Mouse (Mus musculus) left cerebral cortex, adult 6 months (tissue): ENCODE measurements around the gene Ppp2r3c. TPM values are rescaled to one million over a fixed set of nuclear protein-coding genes. Genes with fewer than 3 reads are reported as not detected.

Source experiments
- long read RNA-seq, 2 experiments: library from polyadenylated mRNA; unstranded; transcript quantifications; one replicate each; pipeline ENCODE4 v2.0.0; 2019 to 2020
- polyA plus RNA-seq: library from polyadenylated mRNA; unstranded; fragments of <200 nt; fragmentation: Nextera tagmentation; gene quantifications from 2 replicates; pipeline ENCODE4 v1.2.3, GENCODE M21; 2021

Ppp2r3c gene
- 9.7 and 11.8 TPM in 2 replicates for polyA plus RNA-seq
- long read RNA-seq, experiment 1, full-length matches to known transcripts = 81 of 201 reads
- long read RNA-seq, experiment 1, partial matches to known transcripts = 102 of 201 reads
- long read RNA-seq, experiment 1, other reads (novel, unspliced or antisense) = 18 of 201 reads
- long read RNA-seq, experiment 2, full-length matches to known transcripts = 12 of 53 reads
- long read RNA-seq, experiment 2, partial matches to known transcripts = 38 of 53 reads
- long read RNA-seq, experiment 2, other reads (novel, unspliced or antisense) = 3 of 53 reads

GRCm38 (mm10) chr12:55302485-55303441 lies at the start of gene Ppp2r3c:
Ppp2r3c (minus strand) TSS chr12:55302998.

GRCm38 (mm10) chr12:55299336-55299735 lies 3.5 kb downstream of the Ppp2r3c start, which contains the start of gene 1110008L16Rik:
1110008L16Rik (plus strand) TSS chr12:55299577.

GRCm38 (mm10) chr12:55229626-55230519 lies 72.9 kb downstream of the Ppp2r3c start, which contains the start of gene Srp54c:
Srp54c (plus strand) TSS chr12:55230168.

Other genes with a start within 250 kb of the Ppp2r3c start
- 11.2 and 11.5 TPM in 2 replicates for gene 2700097O09Rik, start 222.9 kb downstream of the Ppp2r3c start, polyA plus RNA-seq
- gene Srp54a, start 222.7 kb downstream of the Ppp2r3c start, polyA plus RNA-seq = 79.2 and 140 TPM in 2 replicates
- gene Fam177a, start 178.5 kb downstream of the Ppp2r3c start, polyA plus RNA-seq = 43.5 and 48.7 TPM in 2 replicates
- 41.2 and 46.7 TPM in 2 replicates for gene Srp54b, start 147.9 kb downstream of the Ppp2r3c start, polyA plus RNA-seq
- not detected in 2 replicates for gene 1700047I17Rik2, start 103.4 kb downstream of the Ppp2r3c start, polyA plus RNA-seq
- gene Srp54c, start 72.8 kb downstream of the Ppp2r3c start, polyA plus RNA-seq = 52.2 and 80.8 TPM in 2 replicates
- 3.8 and 4.5 TPM in 2 replicates for gene 1110008L16Rik, start 3.4 kb downstream of the Ppp2r3c start, polyA plus RNA-seq
- gene Psma6, start 81.2 kb upstream of the Ppp2r3c start, polyA plus RNA-seq = 253 and 308 TPM in 2 replicates
- 56.1 and 66.7 TPM in 2 replicates for gene Nfkbia, start 189.6 kb upstream of the Ppp2r3c start, polyA plus RNA-seq